ENCODE assay signal across 22 mouse cellular contexts in the genomic region with DNA sequence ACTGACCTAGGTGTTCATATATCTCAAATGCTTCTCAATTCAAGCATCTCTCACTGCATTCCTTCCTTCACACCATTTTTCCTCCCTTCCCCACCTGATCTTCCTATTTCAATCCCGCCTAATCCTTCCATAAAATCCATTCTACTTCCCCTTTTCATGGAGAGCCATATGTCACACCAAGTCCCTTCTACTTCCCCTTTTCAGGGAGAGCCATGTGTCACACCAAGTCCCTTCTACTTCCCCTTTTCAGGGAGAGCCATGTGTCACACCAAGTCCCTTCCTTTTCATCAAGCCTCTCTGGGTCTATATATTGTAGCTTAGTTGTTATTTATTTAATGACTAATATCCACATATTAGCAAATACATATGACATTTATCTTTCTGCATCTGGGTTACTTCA.
DNase-seq lines count a peak whose midpoint lies in the region; ATAC-seq and TF ChIP-seq lines count a peak whose summit lies in the region.
"Had no signal": no experiment of that assay in that cellular context is flagged by ENCODE, and none has a peak within 500 bp of the region (broad histone marks: within the 10 kb centered on the region; RNA-seq: fewer than 3 reads in every experiment).

No protein-coding gene starts in this region.

- no peak for TF ChIP-seq EP300 in liver, postnatal 0 days (IDR thresholded peaks at IDR 0.05; ENCODE audit: low read depth)

- H3K27ac ChIP-seq in liver, postnatal 0 days (ENCODE audit: low read depth) = no peak overlapping the region
- H3K27ac ChIP-seq in liver, embryonic 11.5 days (ENCODE audit: low read depth, low read length) = no peak overlapping the region
- no peak overlapping the region for H3K27ac ChIP-seq in forebrain, embryonic 11.5 days (ENCODE audit: low read depth, low read length)
- H3K27ac ChIP-seq: embryonic facial prominence, embryonic 12.5 days; hindbrain, postnatal 0 days; liver, embryonic 13.5 days; midbrain, embryonic 12.5 days; stomach, embryonic 15.5 days had no signal

- no peak overlapping the region for H3K4me3 ChIP-seq in liver, postnatal 0 days (ENCODE audit: low read depth, low read length)
- no peak overlapping the region for H3K4me3 ChIP-seq in liver, embryonic 11.5 days (ENCODE audit: low read depth, low read length)
- no peak overlapping the region for H3K4me3 ChIP-seq in G1E (ENCODE audit: low read depth, low read length)
- H3K4me3 ChIP-seq in forebrain, embryonic 11.5 days (ENCODE audit: low read depth, low read length) = no peak overlapping the region
- H3K4me3 ChIP-seq: embryonic facial prominence, embryonic 12.5 days; heart, embryonic 12.5 days; liver, embryonic 13.5 days; midbrain, embryonic 12.5 days; stomach, embryonic 15.5 days had no signal

- no peaks in the 10 kb centered on the region for H3K27me3 ChIP-seq in liver, postnatal 0 days (ENCODE audit: insufficient read depth, low read length)
- H3K27me3 ChIP-seq in liver, embryonic 11.5 days (replicated peaks; ENCODE audit: control insufficient read depth, insufficient read depth, low read length) = no peaks in the 10 kb centered on the region
- H3K27me3 ChIP-seq in G1E (ENCODE audit: insufficient read depth, low read length) = peaks cover 5% of the 10 kb centered on the region; the same call in 1 of the 2 replicates
- no peaks in the 10 kb centered on the region for H3K27me3 ChIP-seq in splenic B cell, adult 2 months (ENCODE audit: control insufficient read depth, insufficient read depth, low read length, poor library complexity, severe bottlenecking)
- no peaks in the 10 kb centered on the region for H3K27me3 ChIP-seq in forebrain, embryonic 11.5 days (ENCODE audit: control insufficient read depth, insufficient read depth, low read length)
- H3K27me3 ChIP-seq: embryonic facial prominence, embryonic 12.5 days; heart, embryonic 12.5 days; liver, embryonic 13.5 days; midbrain, embryonic 12.5 days; stomach, embryonic 15.5 days had no signal

- no peak overlapping the region for H3K4me2 ChIP-seq in liver, postnatal 0 days (ENCODE audit: low read depth, low read length)
- no peak overlapping the region for H3K4me2 ChIP-seq in liver, embryonic 11.5 days
- no peak overlapping the region for H3K4me2 ChIP-seq in forebrain, embryonic 11.5 days (ENCODE audit: low read depth, low read length, severe bottlenecking)
- H3K4me2 ChIP-seq: embryonic facial prominence, embryonic 12.5 days; heart, embryonic 12.5 days; liver, embryonic 13.5 days; midbrain, embryonic 12.5 days; stomach, embryonic 15.5 days had no signal

- no peaks in the 10 kb centered on the region for H3K4me1 ChIP-seq in liver, postnatal 0 days (ENCODE audit: insufficient read depth)
- no peaks in the 10 kb centered on the region for H3K4me1 ChIP-seq in liver, embryonic 11.5 days (replicated peaks; ENCODE audit: control insufficient read depth, insufficient read depth, low read length)
- no peaks in the 10 kb centered on the region for H3K4me1 ChIP-seq in G1E (ENCODE audit: insufficient read depth, low read depth, low read length)
- H3K4me1 ChIP-seq in forebrain, embryonic 11.5 days (replicated peaks; ENCODE audit: control insufficient read depth, insufficient read depth, low read length) = no peaks in the 10 kb centered on the region
- H3K4me1 ChIP-seq: embryonic facial prominence, embryonic 12.5 days; heart, embryonic 12.5 days; liver, embryonic 13.5 days; midbrain, embryonic 12.5 days; stomach, embryonic 15.5 days had no signal

- DNase-seq in liver, postnatal 0 days = no peak
- DNase-seq in liver, embryonic 11.5 days (ENCODE audit: low spot score) = no peak
- peak; percentile 29 for DNase-seq in G1E (ENCODE audit: low spot score)
- DNase-seq in splenic B cell, adult 2 months (ENCODE audit: low read depth, low spot score) = peak; percentile 43
- no peak for DNase-seq in forebrain, embryonic 11.5 days (ENCODE audit: low spot score)
- no peak for DNase-seq in gastrocnemius, postnatal 25 days
- DNase-seq: adrenal gland, postnatal 14 days; cerebellum, adult 2 months; heart, postnatal 4 days; kidney, adult 18-20 months; kidney, postnatal 4 days; liver, embryonic 13.5 days; thymus, adult 2 months had no signal

- H3K9ac ChIP-seq in liver, postnatal 0 days (replicated peaks) = no peak overlapping the region
- H3K9ac ChIP-seq in liver, embryonic 11.5 days (ENCODE audit: low read depth, low read length) = no peak overlapping the region
- no peak overlapping the region for H3K9ac ChIP-seq in forebrain, embryonic 11.5 days (ENCODE audit: low read length)
- H3K9ac ChIP-seq: embryonic facial prominence, embryonic 12.5 days; heart, embryonic 12.5 days; liver, embryonic 13.5 days; midbrain, embryonic 12.5 days; stomach, embryonic 15.5 days had no signal

- ATAC-seq in liver, postnatal 0 days = 0 out of 2 replicates have a peak, but pooled peaks have one; percentile 43
- no peak for ATAC-seq in liver, embryonic 11.5 days (replicated peaks; ENCODE audit: low FRiP score)
- peak; percentile 99 for ATAC-seq in G1E (ENCODE audit: extremely low read depth, insufficient number of reproducible peaks, low FRiP score, poor library complexity, severe bottlenecking)
- peak; percentile 100 for ATAC-seq in granulocyte monocyte progenitor cell, adult 5-6 weeks (replicated peaks; ENCODE audit: poor library complexity, severe bottlenecking)
- ATAC-seq in forebrain, embryonic 11.5 days (replicated peaks; ENCODE audit: low FRiP score) = no peak
- ATAC-seq: activated CD4-positive, CD25-positive, alpha-beta regulatory T cell, adult 4 months; hindbrain, postnatal 0 days; lung, postnatal 0 days; Patski had no signal

- no peaks in the 10 kb centered on the region for H3K9me3 ChIP-seq in liver, postnatal 0 days (ENCODE audit: low read length)
- no peaks in the 10 kb centered on the region for H3K9me3 ChIP-seq in liver, embryonic 11.5 days (ENCODE audit: control insufficient read depth, low read length)
- H3K9me3 ChIP-seq in G1E (replicated peaks) = no peaks in the 10 kb centered on the region
- H3K9me3 ChIP-seq in forebrain, embryonic 11.5 days (ENCODE audit: control insufficient read depth, low read length) = no peaks in the 10 kb centered on the region
- H3K9me3 ChIP-seq: embryonic facial prominence, embryonic 12.5 days; heart, embryonic 12.5 days; liver, embryonic 13.5 days; midbrain, embryonic 12.5 days; stomach, embryonic 15.5 days had no signal

- no peaks in the 10 kb centered on the region for H3K36me3 ChIP-seq in liver, postnatal 0 days (replicated peaks; ENCODE audit: insufficient read depth, low read length)
- no peaks in the 10 kb centered on the region for H3K36me3 ChIP-seq in liver, embryonic 11.5 days (ENCODE audit: control insufficient read depth, insufficient read depth, low read length)
- no peaks in the 10 kb centered on the region for H3K36me3 ChIP-seq in G1E (replicated peaks)
- H3K36me3 ChIP-seq in splenic B cell, adult 2 months (ENCODE audit: control insufficient read depth, insufficient read depth, low read length, poor library complexity, severe bottlenecking) = no peaks in the 10 kb centered on the region
- H3K36me3 ChIP-seq in forebrain, embryonic 11.5 days (ENCODE audit: control insufficient read depth, insufficient read depth, low read length) = no peaks in the 10 kb centered on the region
- H3K36me3 ChIP-seq: embryonic facial prominence, embryonic 12.5 days; heart, embryonic 12.5 days; liver, embryonic 13.5 days; midbrain, embryonic 12.5 days; stomach, embryonic 15.5 days had no signal

- no peak for TF ChIP-seq CTCF in liver, postnatal 0 days (IDR thresholded peaks at IDR 0.05; ENCODE audit: low read depth)
- no peak for TF ChIP-seq CTCF in G1E (IDR thresholded peaks at IDR 0.05; ENCODE audit: low read depth, low read length)

- WGBS in liver, postnatal 0 days (ENCODE audit: insufficient replicate concordance) = 22% methylated on average over 1 of the region's 1 CpGs
- 48% methylated on average over 1 of the region's 1 CpGs for WGBS in liver, embryonic 11.5 days
- 68% methylated on average over 1 of the region's 1 CpGs for WGBS in forebrain, embryonic 11.5 days

Comparison
In these comparisons a context has a peak if more than half of its experiments do, and no peak if none do; other contexts are left out.
1. ATAC-seq: peak in liver, postnatal 0 days (single experiment), G1E (single experiment) and granulocyte monocyte progenitor cell, adult 5-6 weeks (single experiment); none in liver, embryonic 11.5 days (single experiment) and forebrain, embryonic 11.5 days (single experiment).
2. DNase-seq: peak in G1E (single experiment) and splenic B cell, adult 2 months (single experiment); none in liver, postnatal 0 days (single experiment), liver, embryonic 11.5 days (single experiment), forebrain, embryonic 11.5 days (single experiment) and gastrocnemius, postnatal 25 days (single experiment).